Mouse (Mus musculus): Measurements from ENCODE around the gene Atf7ip2.

- TF ChIP-seq POLR2A (IDR thresholded peaks at IDR 0.05; ENCODE audit: low read depth, low read length): no peak
- no peak for TF ChIP-seq CTCF (IDR thresholded peaks at IDR 0.05; ENCODE audit: borderline replicate concordance, insufficient read depth, low read length)
These were observed 61.5 kb downstream of the Atf7ip2 start for GRCm38 (mm10) chr16:10253993-10254392.

All from embryonic fibroblast, embryonic 13.5 days (primary cell).